Mouse (Mus musculus) left cerebral cortex, postnatal 25 days (tissue): ENCODE results near the gene Pus7. TPM values are rescaled to one million over a fixed set of nuclear protein-coding genes. Genes with fewer than 3 reads are reported as not detected.

Experiments used
- total RNA-seq, 2 experiments: library from RNA; stranded (reverse); gene quantifications; 2 replicates each; pipeline ENCODE4 v1.2.3; 2021

Pus7 gene
- total RNA-seq, 2 experiments from 2014 or later, result 18.1 TPM

Other genes starting within 250 kb of the Pus7 start
- 100 to 1,000 TPM; 186 to 190 TPM for gene Srpk2, start 99.1 kb downstream of the Pus7 start, total RNA-seq
- gene Rint1, start 4.0 kb upstream of the Pus7 start, total RNA-seq, result 10 to 100 TPM; 22.6 to 22.9 TPM
- 10 to 100 TPM; 82.3 to 88.1 TPM for gene Tomm7, start 60.5 kb upstream of the Pus7 start, total RNA-seq
- 10 to 100 TPM; 16.4 to 17.6 TPM for gene Fam126a, start 247.0 kb upstream of the Pus7 start, total RNA-seq